Mouse (Mus musculus): Measurements from ENCODE around the gene Znhit1.

Znhit1 gene

GRCm38 (mm10) chr5:136986695-136987137 lies 1.1 kb downstream of the Znhit1 start, which contains the start of gene Plod3:
Gene Plod3, plus strand, starts transcription at chr5:136987019.
- DNase-seq (ENCODE audit: low spot score), result peak; percentile 97

DNA sequence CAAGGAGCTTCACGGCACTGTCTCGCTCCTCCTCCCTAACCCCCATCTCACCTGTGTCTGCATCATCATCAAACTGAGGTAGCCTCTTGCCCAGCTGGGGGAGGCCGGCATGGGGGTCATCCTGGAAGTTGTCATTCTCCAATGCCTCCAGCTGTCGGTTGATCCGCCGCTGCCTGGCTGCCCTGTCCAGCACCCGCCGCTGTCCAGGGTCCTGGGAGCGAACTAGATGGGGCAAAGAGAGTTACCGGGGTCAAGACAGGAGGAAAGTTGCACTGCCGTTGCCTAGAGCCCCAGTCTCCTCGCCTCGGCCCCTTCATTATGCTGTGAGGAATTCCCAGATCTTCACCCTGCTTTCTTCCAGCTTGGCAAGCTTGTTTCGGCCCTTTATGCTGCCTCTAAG lies 3.0 kb downstream of the Znhit1 start:
- no peak for DNase-seq (ENCODE audit: low spot score)

DNA sequence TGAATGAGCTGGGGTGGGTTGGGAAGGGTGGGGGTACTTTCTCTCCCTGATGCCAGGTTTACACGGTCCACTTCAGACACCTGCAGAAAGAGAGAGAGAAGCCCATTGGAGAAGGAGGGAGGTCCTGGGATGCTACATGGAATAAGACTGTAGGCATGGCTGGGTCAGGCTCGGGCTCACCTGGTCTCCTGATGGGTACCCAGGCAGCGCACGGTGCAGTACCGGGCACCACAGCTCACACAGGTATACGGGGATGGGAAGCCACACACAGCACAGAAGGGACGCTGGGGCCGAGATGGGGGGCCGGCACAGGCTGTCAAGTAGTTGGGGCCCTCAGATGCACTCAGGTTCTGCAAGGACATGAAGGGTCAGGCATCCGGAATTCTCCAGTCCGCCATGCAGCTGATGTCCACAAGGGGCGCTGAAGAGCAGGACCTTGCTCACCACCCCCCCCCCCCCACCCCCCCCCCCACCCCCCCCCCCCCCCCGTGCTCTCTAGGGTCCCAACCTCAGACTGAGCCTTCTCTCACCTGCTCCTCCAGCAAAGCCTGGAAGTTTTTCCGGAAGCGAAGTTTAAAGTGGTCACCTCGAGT lies 5.4 kb downstream of the Znhit1 start:
- peak; percentile 25 for DNase-seq (ENCODE audit: low spot score)

- DNase-seq (ENCODE audit: low spot score), result no peak
Measured at GRCm38 (mm10) chr5:136980974-136981373, 6.8 kb downstream of the Znhit1 start.

GRCm38 (mm10) chr5:136979762-136980161 lies 8.1 kb downstream of the Znhit1 start:
- no peak for DNase-seq (ENCODE audit: low spot score)

DNA sequence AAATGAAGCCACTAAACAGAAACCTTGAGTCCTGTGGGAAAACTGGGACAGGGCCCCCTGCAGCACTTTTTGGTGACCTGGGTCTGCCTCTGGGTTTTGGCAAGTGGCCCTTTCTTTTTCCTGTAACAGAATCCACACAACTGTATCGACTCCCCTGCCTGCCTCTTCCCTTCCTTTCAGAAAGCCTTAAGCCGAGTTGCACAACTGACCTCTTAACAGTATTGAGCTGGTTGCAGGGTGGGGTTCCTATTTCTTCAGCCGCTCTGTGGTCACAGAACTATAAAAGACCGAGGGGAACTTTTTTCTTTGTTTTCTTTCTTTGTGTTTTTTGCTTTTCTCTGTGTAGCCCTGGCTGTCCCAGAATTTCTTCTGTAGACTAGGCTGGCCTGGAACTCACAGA lies 10.1 kb downstream of the Znhit1 start:
- DNase-seq (ENCODE audit: low spot score), result no peak

DNA sequence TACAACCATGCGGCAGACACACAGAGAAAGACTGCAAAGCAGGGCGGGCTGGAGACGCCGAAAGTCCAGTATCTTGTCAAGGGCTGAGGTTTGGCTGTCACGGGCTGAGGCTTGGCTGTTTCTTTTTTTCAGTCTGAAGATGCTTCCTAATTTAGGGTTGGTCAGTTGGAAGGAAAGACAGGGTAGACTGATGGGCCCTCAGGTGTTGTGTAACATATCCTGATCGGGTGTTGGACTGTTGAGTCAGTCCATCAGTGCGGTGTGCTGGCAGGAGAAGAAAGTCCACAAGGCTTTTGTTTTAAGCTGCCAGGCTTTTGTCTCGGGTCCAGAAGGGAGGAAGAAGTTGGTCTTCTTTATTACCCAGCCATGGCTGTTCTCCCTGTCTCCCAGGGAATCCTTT lies 14.2 kb downstream of the Znhit1 start:
- no peak for DNase-seq (ENCODE audit: low spot score)

GRCm38 (mm10) chr5:136970703-136971102 lies 17.1 kb downstream of the Znhit1 start:
- DNase-seq (ENCODE audit: low spot score), result peak; percentile 67

GRCm38 (mm10) chr5:136967592-136967991 lies 20.2 kb downstream of the Znhit1 start:
- DNase-seq (ENCODE audit: low spot score), result no peak

- DNase-seq (ENCODE audit: low spot score), result no peak
Measured at GRCm38 (mm10) chr5:136966861-136967455, 20.9 kb downstream of the Znhit1 start.

- DNase-seq (ENCODE audit: low spot score), result no peak
Measured at GRCm38 (mm10) chr5:136966331-136966730, 21.5 kb downstream of the Znhit1 start, which contains the start of gene Cldn15. Gene Cldn15, plus strand, starts transcription at chr5:136966616.

GRCm38 (mm10) chr5:136965686-136966085 lies 22.1 kb downstream of the Znhit1 start:
- DNase-seq (ENCODE audit: low spot score), result no peak

GRCm38 (mm10) chr5:136965210-136965609 lies 22.6 kb downstream of the Znhit1 start:
- no peak for DNase-seq (ENCODE audit: low spot score)

GRCm38 (mm10) chr5:136962966-136963540 lies 24.8 kb downstream of the Znhit1 start:
- DNase-seq (ENCODE audit: low spot score), result no peak

DNA sequence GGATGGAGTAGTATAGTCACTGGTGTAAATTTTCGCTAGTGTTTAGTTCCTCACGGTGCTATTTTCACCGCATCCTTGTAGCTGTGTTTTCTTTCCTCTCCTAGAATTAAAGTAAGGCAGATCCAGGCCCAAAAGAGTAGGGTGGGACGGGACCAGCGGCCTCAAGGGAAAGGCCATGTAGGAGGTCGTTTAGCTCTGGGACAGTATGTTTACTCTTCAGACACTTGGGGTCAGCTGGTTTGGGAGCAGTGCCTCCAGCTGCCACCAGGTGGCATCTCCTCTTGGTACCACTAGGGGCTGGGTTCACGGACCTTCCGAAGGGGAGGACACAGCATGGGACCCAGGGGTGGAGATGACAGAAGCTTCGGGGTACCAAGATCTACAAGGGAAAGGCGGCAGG lies 25.3 kb downstream of the Znhit1 start:
- DNase-seq (ENCODE audit: low spot score), result peak; percentile 70

DNA sequence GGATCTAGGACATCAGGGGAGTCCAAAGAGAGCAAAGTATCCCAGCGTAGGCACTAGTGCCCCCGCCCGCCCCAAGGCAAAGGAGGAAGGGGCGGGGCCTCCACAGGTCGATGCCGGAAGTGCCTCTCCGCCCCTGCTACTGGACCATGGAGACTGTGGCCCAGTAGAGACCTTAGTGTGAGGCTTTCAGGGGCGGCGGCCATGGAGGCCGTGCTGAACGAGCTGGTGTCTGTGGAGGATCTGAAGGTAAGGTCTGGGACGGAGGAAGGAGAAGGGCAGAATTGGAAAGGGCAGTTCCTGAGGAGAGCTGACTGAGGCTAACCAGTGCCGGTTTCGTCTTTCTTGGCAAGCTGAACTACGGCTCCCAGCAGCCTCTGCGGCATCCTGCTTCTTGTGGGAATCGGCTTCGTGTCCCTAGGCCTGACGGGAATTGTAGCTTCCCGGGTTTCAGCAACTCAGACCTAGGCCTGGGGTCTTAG lies 25.8 kb downstream of the Znhit1 start:
- peak; percentile 84 for DNase-seq (ENCODE audit: low spot score)

DNA sequence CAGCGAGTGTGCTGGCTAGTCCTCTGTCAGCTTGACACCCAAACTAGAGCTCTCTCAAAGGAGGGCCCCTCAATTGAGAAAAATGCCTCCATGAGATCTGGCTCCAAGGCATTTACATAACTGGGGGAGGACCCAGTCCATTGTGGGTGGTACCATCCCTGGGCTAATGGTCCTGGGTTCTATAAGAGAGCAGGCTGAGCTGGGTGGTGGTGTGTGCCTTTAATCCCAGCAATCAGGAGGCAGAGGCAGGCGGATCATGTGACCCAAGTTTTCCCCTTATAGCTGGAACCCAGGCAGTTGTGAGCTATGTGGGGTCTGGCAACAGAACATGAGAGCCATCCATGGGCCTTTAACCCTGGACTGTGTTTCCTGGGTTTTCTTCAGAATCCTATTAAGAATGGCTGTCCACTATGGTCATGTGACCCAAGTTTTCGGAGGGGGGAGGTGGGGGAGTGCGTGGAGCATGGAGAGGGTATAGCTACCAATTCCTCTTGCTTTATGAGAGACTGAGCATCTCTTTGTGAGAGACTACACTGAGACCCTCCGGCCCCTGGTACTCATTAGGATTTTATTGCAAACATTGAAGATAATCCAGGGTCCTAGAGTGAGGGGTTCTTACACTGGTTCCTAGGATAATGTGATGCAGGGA lies 26.4 kb downstream of the Znhit1 start:
- no peak for DNase-seq (ENCODE audit: low spot score)

DNA sequence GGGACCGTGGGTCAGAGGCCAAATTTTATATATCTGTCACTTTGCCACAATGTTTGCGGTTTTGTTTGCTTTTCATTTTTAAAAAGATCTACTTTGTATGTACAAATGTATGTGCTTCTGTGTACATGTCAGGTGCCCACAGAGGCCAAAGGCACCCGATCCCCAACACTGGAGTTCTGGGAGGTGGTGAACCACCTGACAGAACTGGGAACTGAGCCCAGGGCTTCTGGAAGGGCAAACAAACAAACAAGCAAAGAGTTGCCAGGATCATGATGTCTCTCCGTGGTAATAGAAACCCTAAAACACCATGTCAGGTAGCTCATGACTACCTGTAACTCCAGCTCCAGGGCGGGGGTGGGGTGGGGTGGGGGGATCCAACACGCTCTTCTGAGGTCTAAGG lies 27.8 kb downstream of the Znhit1 start:
- no peak for DNase-seq (ENCODE audit: low spot score)

GRCm38 (mm10) chr5:136958991-136959605 lies 28.7 kb downstream of the Znhit1 start:
- no peak for DNase-seq (ENCODE audit: low spot score)

DNA sequence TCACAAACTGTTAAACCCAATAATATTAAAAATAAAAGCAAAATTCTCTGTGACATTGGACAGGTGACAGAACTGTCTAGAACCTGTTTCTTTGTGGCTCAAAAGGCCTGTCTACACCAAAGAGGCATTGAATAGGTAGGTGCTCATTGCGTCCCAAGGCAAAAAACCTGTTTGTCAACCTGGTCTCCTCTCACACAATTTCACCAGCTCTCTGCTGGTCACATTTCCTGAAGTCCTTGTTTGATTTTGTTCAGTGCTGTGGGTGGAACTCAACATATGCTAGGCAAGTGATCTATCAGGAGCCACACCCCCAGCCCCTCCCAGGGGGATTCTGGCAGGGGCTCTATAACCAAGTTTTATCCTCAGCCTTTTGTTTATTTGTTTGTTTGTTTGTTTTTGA lies 30.6 kb downstream of the Znhit1 start:
- DNase-seq (ENCODE audit: low spot score), result no peak

- no peak for DNase-seq (ENCODE audit: low spot score)
Measured at GRCm38 (mm10) chr5:136955622-136956021, 32.2 kb downstream of the Znhit1 start.

DNA sequence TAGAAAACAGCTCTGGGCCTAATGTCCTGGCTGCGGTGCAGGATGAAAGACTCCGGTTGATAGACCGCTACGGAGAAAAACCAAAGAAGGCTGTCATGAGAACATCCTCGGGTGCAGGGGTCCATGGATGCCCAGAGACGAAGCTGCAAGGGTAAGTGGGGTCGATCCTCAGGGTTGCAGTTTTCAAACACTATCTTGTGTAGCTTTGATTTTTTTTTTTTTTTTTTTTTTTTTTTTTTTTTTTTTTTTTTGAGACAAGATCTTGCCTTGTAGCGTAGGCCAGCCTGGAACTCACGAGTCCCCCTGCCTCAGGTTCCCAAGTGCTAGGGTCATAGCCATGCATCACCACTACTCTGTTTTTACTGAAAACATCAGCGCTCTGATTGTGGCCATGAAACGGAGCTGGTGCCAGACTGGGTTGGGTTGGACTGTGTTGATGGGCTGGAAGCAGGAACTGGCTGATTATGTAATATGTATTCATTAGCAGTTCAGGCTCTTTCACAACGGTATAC lies 34.3 kb downstream of the Znhit1 start:
- no peak for DNase-seq (ENCODE audit: low spot score)
